Mouse (Mus musculus): ENCODE measurements around the gene Sun2. TPM values are rescaled to one million over a fixed set of nuclear protein-coding genes. Genes with fewer than 3 reads are reported as not detected.

The Sun2 gene
- total RNA-seq, 2 experiments from 2014 or later = 31.9 to 32.8 TPM

- no peak for DNase-seq (ENCODE audit: low spot score in 2 of 2)
Observed at GRCm38 (mm10) chr15:79687175-79687574, 55.2 kb downstream of the Sun2 start.

DNA sequence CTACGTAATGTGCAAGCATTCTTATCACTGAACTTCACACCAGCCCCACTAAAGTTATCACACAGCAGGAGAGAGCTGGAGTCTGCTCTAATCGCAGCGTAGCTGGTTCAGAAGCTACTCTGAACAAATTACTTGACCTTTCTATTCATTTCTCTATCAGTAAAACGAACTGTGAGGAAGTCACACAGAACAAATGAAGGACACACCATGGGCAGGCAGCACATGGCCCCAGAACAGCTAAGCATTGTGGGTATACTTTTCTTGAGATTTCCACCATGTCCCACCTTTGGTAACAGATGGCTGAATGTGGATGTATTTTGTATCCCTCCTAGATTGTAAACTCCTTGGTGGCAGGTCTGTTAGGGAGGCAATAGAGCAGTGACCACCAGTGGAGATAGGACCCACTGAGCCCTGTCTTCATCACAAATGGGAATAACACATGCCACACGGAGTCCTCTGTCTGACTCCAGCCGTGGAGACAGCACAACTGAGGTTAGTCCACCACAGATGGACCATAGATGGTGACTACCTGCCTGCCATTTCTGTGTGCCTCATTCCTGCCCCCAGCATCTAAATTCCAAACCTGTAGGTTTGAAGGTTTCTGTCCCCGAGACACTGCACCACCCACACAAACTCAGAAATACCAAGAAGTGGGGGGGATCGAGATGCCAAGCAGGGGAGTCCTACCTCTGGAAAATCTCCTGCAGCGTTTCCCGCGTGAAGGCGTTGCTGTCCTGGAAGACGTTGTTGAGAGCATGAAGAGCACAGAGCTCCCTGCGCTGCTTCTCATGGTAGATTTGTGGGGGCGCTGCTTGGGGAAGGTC lies 56.1 kb downstream of the Sun2 start:
- DNase-seq (ENCODE audit: low spot score in 2 of 2) = no peak

DNA sequence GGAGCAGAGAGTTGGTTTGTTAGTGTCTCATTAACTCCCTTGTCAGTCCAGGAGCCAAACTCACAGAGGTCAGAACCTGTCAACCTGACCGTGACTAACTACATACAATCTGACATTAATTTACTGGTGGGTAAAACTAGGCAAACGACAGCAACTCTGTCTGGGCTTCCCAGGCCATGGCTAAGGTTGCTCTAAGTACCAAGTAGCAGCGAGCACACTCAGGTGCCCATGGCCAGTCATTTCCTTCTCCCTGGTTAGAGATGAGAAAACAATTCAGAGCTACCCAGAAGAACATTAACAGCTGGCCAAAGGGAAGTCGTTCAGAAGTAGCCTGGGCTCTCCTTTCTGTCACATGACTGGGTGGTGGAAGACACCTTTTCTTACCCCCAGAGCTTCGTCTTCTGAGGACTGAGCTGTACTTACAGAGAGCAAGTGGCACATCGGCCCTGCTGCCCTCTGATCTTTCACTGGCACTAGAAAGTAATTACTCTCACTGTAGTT lies 57.1 kb downstream of the Sun2 start:
- no peak for DNase-seq (ENCODE audit: low spot score in 2 of 2)

DNA sequence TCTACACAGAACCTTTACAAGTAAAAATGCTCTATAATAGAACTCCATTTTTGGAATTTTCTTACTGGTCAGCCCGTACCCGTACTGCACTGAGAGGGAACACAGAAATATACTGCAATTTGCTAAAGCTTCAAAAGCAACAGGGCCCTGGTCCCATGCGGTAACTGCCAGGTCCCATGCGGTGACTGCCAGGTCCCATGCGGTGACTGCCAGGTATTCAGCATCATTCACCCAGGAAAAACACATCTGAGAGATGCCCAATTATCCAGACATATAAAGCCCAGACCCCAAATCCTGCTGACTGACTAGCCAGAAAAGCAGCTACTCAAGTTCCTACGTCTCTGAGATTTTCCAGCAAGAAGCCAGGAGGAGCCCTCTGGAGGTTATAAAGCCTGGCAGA lies 57.7 kb downstream of the Sun2 start:
- DNase-seq (ENCODE audit: low spot score in 2 of 2) = no peak

DNA sequence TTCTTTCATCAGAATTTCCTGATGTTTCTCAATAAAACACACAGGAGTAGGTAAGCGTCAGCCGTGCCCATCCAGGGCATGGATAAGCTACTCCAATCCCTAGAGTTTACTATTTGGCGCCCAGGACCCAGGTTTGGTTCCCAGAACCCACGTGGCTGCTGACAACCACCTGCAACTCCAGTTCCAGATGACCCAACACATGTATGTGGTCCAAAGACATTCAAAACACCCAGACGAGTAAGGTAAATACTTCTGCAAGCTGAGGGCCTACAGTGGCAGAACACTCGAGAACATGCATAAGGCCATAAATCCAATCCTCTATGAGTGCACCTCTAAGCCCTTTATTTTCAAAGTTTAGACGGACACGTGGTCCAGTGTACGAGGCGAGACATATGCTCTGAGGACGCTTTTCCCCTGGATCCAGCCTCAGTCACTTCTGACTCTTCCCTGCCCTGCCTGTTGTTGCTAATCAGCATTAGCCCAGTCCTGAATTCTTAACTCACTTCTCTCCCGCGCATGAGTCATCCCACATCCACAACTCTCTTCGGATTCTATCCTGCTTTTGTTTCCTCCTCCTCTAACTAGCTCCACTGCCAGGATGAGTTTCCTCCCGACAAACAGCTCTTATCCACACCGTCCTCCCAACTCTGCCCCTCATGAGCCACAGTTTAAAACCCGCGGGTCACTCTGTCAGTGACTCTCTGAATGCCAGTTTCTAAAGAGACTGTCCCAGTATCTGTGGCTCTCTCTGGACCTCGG lies 58.5 kb downstream of the Sun2 start:
- DNase-seq (ENCODE audit: low spot score in 2 of 2) = peak in 1 of 2 experiments; percentile 55

GRCm38 (mm10) chr15:79683146-79683545 lies 59.2 kb downstream of the Sun2 start:
- DNase-seq (ENCODE audit: low spot score in 2 of 2) = no peak

DNA sequence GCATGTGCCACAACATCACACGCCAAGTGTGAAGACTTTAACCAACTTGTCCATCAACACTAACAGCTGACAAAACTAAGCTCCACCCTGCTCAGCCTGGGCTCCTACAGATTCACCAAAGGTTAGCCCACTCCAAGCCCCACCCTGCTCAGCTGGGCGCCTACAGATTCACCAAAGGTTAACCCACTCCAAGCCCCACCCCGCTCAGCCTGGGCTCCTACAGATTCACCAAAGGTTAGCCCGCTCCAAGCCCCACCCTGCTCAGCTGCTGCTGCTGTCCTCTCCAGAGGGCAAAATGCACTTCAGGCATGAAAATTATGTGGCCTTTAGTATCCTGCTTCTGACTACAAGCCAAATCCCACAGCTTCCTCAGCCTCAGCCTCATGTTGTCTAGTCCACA lies 60.4 kb downstream of the Sun2 start:
- DNase-seq (ENCODE audit: low spot score in 2 of 2) = no peak

GRCm38 (mm10) chr15:79677936-79678335 lies 64.4 kb downstream of the Sun2 start:
- DNase-seq (ENCODE audit: low spot score in 2 of 2) = no peak

Other genes with a start within 250 kb of the Sun2 start
- gene Kcnj4, start 237.3 kb downstream of the Sun2 start, total RNA-seq (2021) = 10 to 100 TPM; 87.2 to 88.5 TPM
- gene Kdelr3, start 226.1 kb downstream of the Sun2 start, total RNA-seq (2021) = under 1 TPM; 0.45 to 0.53 TPM
- 100 to 1,000 TPM; 277 to 299 TPM for gene Ddx17, start 195.8 kb downstream of the Sun2 start, total RNA-seq (2021)
- gene Dmc1, start 137.4 kb downstream of the Sun2 start, total RNA-seq (2021) = under 1 TPM; 0.23 to 0.57 TPM
- 1 to 10 TPM; 8.3 to 9.4 TPM for gene Fam227a, start 83.6 kb downstream of the Sun2 start, total RNA-seq (2021)
- 10 to 100 TPM; 46.2 to 46.9 TPM for gene Cby1, start 83.3 kb downstream of the Sun2 start, total RNA-seq (2021)
- gene Tomm22, start 71.7 kb downstream of the Sun2 start, total RNA-seq (2021) = 10 to 100 TPM; 96.4 to 98.2 TPM
- 10 to 100 TPM; 49.4 TPM for gene Josd1, start 54.6 kb downstream of the Sun2 start, total RNA-seq (2021)
- 10 to 100 TPM; 51.7 to 56.9 TPM for gene Gtpbp1, start 51.7 kb downstream of the Sun2 start, total RNA-seq (2021)
- 10 to 100 TPM; 61.7 to 68.7 TPM for gene Dnal4, start 35.3 kb upstream of the Sun2 start, total RNA-seq (2021)
- gene Nptxr, start 62.2 kb upstream of the Sun2 start, total RNA-seq (2021) = 100 to 1,000 TPM; 714 to 740 TPM
- gene Npcd, start 91.7 kb upstream of the Sun2 start, total RNA-seq (2021) = 10 to 100 TPM; 10.9 to 18.8 TPM
- 100 to 1,000 TPM; 321 to 326 TPM for gene Cbx6, start 92.2 kb upstream of the Sun2 start, total RNA-seq (2021)
- 1 to 10 TPM; 4.3 to 4.4 TPM for gene Apobec3, start 149.1 kb upstream of the Sun2 start, total RNA-seq (2021)
- 10 to 100 TPM; 62.3 to 62.7 TPM for gene Cbx7, start 228.6 kb upstream of the Sun2 start, total RNA-seq (2021)

Data from layer of hippocampus, adult 18-20 months (tissue).